Mouse (Mus musculus): ENCODE results near the gene Olfr353. TPM values are rescaled to one million over a fixed set of nuclear protein-coding genes. Genes with fewer than 3 reads are reported as not detected.

The Olfr353 gene
- not detected for total RNA-seq (2023)

GRCm38 (mm10) chr2:36892836-36893235 lies at the start of gene Olfr353:
TSS of gene Olfr353 (minus strand) at chr2:36892936.

GRCm38 (mm10) chr2:36936821-36937220 lies 44.1 kb upstream of the Olfr353 start, which contains the start of gene Olfr356:
TSS of gene Olfr356 (plus strand) at chr2:36937121.

GRCm38 (mm10) chr2:36928797-36929196 lies 36.1 kb upstream of the Olfr353 start, which contains the start of gene Olfr355:
TSS of gene Olfr355 (minus strand) at chr2:36928897.

GRCm38 (mm10) chr2:36905380-36905779 lies 12.6 kb upstream of the Olfr353 start, which contains the start of gene Olfr354:
TSS of gene Olfr354 (plus strand) at chr2:36905680.

GRCm38 (mm10) chr2:36868160-36868559 lies 24.6 kb downstream of the Olfr353 start, which contains the start of gene Olfr352:
TSS of gene Olfr352 (plus strand) at chr2:36868460.

DNA sequence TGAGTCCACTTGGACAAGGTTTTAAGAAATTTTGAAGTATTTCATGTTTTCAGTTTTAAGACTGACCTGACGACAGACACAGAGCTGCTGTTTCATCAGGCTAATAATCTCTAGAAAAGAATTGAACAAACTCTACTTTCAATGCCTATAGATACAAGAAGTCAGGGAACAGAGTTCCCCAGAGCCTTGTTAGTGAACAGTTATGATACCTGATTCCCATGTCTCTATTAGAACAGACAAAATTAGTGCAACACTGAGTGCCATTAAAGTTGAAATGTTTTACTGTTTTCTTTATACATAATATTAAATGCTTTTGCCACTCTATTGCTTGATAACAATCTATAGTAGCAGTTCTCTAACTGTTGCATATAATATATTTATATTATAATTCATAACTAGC lies 30.2 kb downstream of the Olfr353 start, which contains the start of gene Olfr351:
Gene Olfr351, minus strand, starts transcription at position 101 of the 400 bp plus-strand sequence.

GRCm38 (mm10) chr2:36846010-36846409 lies 46.7 kb downstream of the Olfr353 start, which contains the start of gene Olfr350:
TSS of gene Olfr350 (plus strand) at chr2:36846310.

Other genes starting within 250 kb of the Olfr353 start
- gene Olfr346, start 207.1 kb downstream of the Olfr353 start, total RNA-seq (2023): not detected
- gene Olfr347, start 161.0 kb downstream of the Olfr353 start, total RNA-seq (2023): not detected
- gene Olfr348, start 108.7 kb downstream of the Olfr353 start, total RNA-seq (2023): not detected
- gene Olfr50, start 102.4 kb downstream of the Olfr353 start, total RNA-seq (2023): not detected
- not detected for gene Olfr3, start 75.9 kb downstream of the Olfr353 start, total RNA-seq (2023)
- gene Olfr350, start 46.6 kb downstream of the Olfr353 start, total RNA-seq (2023): not detected
- not detected for gene Olfr351, start 30.3 kb downstream of the Olfr353 start, total RNA-seq (2023)
- not detected for gene Olfr352, start 24.5 kb downstream of the Olfr353 start, total RNA-seq (2023)
- gene Olfr354, start 12.7 kb upstream of the Olfr353 start, total RNA-seq (2023): not detected
- not detected for gene Olfr355, start 36.0 kb upstream of the Olfr353 start, total RNA-seq (2023)
- not detected for gene Olfr356, start 44.2 kb upstream of the Olfr353 start, total RNA-seq (2023)
- gene Olfr357, start 100.9 kb upstream of the Olfr353 start, total RNA-seq (2023): not detected
- gene Olfr358, start 116.4 kb upstream of the Olfr353 start, total RNA-seq (2023): not detected
- gene Olfr360, start 172.8 kb upstream of the Olfr353 start, total RNA-seq (2023): not detected
- not detected for gene Olfr361, start 196.4 kb upstream of the Olfr353 start, total RNA-seq (2023)
- gene Olfr362, start 225.0 kb upstream of the Olfr353 start, total RNA-seq (2023): not detected
- gene Olfr364-ps1, start 246.4 kb upstream of the Olfr353 start, total RNA-seq (2023): not detected

All from monocyte, adult 59 days (primary cell).